Mouse (Mus musculus): ENCODE measurements at regions not wholly inside any gene's neighbourhood (a gene's known extent, or its start where the extent isn't known, plus 50 kb on each side); places are given as distances from the start of the nearest gene placed in this dataset.

GRCm38 (mm10) chr1:77567657-77568056 lies 52.8 kb upstream of the Epha4 start:
- no peak for DNase-seq (ENCODE audit: low read depth, low spot score)
